Mouse (Mus musculus) ES-Bruce4 (cell line): Measurements from ENCODE around the gene Rasgrf2. TPM values are rescaled to one million over a fixed set of nuclear protein-coding genes. Genes with fewer than 3 reads are reported as not detected.

Experiments
- H3K27ac ChIP-seq: 2 replicates; pipeline ENCODE4 v1.5.1; 2012; ENCODE audit warnings: low read length, inconsistent platforms; ENCODE audit not compliant: insufficient read depth
- H3K27me3 ChIP-seq: 2 replicates; pipeline ENCODE4 v1.6.1; 2012; ENCODE audit warnings: mild to moderate bottlenecking, low read length, inconsistent platforms; ENCODE audit not compliant: control insufficient read depth, poor library complexity, insufficient read depth, severe bottlenecking
- H3K36me3 ChIP-seq: 2 replicates; pipeline ENCODE4 v1.6.1; 2012; ENCODE audit warnings: inconsistent platforms, mild to moderate bottlenecking, low read length, moderate library complexity; ENCODE audit not compliant: control insufficient read depth, poor library complexity, insufficient read depth, severe bottlenecking
- H3K4me1 ChIP-seq: one replicate; pipeline ENCODE4 v1.8.1; 2011; ENCODE audit warnings: low read length; ENCODE audit not compliant: control insufficient read depth, insufficient read depth
- H3K4me3 ChIP-seq: 2 replicates; pipeline ENCODE4 v1.5.1; 2011; ENCODE audit warnings: low read depth, mild to moderate bottlenecking, low read length
- H3K9ac ChIP-seq: 2 replicates; pipeline ENCODE4 v1.6.1; 2012; ENCODE audit warnings: low read depth, mild to moderate bottlenecking, inconsistent platforms; ENCODE audit not compliant: poor library complexity, severe bottlenecking
- H3K9me3 ChIP-seq: replicated peaks from 2 replicates; pipeline ENCODE4 v1.6.1; 2012; ENCODE audit warnings: mild to moderate bottlenecking, low read length, inconsistent platforms; ENCODE audit not compliant: control insufficient read depth, poor library complexity, insufficient read depth, severe bottlenecking
- CTCF ChIP-seq: IDR thresholded peaks from one replicate; pipeline ENCODE4 v1.8.1; 2011; ENCODE audit warnings: low read depth, low read length
- EP300 ChIP-seq: IDR thresholded peaks from 2 replicates; pipeline ENCODE4 v1.6.1; 2011; ENCODE audit warnings: low read depth, low read length; ENCODE audit not compliant: insufficient read depth
- POLR2A ChIP-seq: IDR thresholded peaks from one replicate; pipeline ENCODE4 v1.8.1; 2011; ENCODE audit warnings: low read length; ENCODE audit not compliant: insufficient read depth
- polyA plus RNA-seq: library from polyadenylated mRNA; stranded (reverse); fragments of >200 nt; gene quantifications from 2 replicates; pipeline ENCODE4 v1.2.4, GENCODE M21; 2011; ENCODE audit warnings: low read depth; ENCODE audit not compliant: missing spikeins, insufficient read depth, insufficient read length

Gene Rasgrf2
- polyA plus RNA-seq, 1 experiment: not detected

- H3K9ac ChIP-seq: no peak overlapping the region
- TF ChIP-seq POLR2A (no peak), CTCF (no peak), EP300 (no peak)
- H3K27me3 ChIP-seq: no peaks in the 10 kb centered on the region
- H3K4me1 ChIP-seq: no peaks in the 10 kb centered on the region
- no peaks in the 10 kb centered on the region for H3K9me3 ChIP-seq
- no peak overlapping the region for H3K27ac ChIP-seq
- H3K36me3 ChIP-seq: no peaks in the 10 kb centered on the region
- no peak overlapping the region for H3K4me3 ChIP-seq
Measured at GRCm38 (mm10) chr13:91916308-91916707, 215.1 kb downstream of the Rasgrf2 start.

DNA sequence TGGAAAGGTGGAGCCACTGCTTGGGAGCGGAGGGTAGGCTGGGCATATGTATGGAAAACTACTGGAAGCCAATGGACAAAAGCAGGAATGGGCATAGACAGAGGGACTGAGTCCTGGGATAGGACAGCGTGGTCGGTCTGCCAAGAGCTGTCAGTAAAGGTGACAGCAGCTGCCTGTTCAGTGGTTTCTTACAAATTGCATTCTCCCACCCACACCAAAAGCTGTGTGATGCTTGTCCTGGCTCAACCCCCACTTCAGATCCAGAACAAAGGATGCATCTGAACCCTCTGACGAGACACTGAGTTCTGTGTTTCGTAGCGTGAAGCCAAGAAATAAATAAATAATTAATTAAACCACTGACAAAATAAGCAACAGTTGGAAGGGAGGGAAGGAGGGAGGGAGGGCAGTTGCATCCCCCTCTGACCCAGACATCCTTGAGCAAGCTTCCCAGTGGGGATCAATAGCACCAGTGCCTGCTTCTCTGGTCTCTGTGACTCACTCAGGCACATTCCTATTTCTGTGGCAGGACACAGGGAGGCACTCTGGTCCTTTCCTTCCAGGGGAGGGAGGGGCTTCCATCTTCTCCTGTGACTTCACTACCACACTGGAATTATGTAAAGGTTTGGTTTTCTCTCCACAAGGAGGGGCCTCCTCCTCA is 215.7 kb downstream of the Rasgrf2 start:
- Histone ChIP-seq H3K36me3 (no peaks in the 10 kb centered on the region), H3K4me3 (no peak overlapping the region), H3K9ac (no peak overlapping the region), H3K27me3 (no peaks in the 10 kb centered on the region), H3K27ac (no peak overlapping the region), H3K9me3 (no peaks in the 10 kb centered on the region), H3K4me1 (no peaks in the 10 kb centered on the region)
- TF ChIP-seq EP300: no peak
- no peak for TF ChIP-seq CTCF
- no peak for TF ChIP-seq POLR2A

DNA sequence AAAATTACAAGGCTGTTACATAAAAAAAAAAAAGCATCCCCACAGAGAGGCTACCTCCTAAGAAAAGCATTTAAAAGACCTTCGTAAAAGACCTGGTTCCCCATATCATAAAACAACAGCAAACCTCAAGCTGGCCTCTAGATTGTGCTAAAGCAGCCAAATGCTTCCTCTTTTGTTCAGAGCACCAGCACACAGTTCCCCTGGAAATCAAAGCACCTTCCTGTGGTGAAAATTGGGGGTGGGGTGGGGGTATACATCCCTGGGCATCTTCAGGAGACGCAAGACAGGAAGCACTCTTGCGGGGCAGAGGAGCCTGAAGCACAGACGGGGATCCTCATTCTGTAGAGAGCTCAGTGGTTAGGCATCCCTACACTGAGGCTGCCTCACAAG is 216.3 kb downstream of the Rasgrf2 start:
- Histone ChIP-seq H3K4me1 (no peaks in the 10 kb centered on the region), H3K27me3 (no peaks in the 10 kb centered on the region), H3K9ac (no peak overlapping the region), H3K27ac (no peak overlapping the region), H3K9me3 (no peaks in the 10 kb centered on the region), H3K36me3 (no peaks in the 10 kb centered on the region), H3K4me3 (no peak overlapping the region)
- TF ChIP-seq CTCF (no peak), EP300 (no peak), POLR2A (no peak)

DNA sequence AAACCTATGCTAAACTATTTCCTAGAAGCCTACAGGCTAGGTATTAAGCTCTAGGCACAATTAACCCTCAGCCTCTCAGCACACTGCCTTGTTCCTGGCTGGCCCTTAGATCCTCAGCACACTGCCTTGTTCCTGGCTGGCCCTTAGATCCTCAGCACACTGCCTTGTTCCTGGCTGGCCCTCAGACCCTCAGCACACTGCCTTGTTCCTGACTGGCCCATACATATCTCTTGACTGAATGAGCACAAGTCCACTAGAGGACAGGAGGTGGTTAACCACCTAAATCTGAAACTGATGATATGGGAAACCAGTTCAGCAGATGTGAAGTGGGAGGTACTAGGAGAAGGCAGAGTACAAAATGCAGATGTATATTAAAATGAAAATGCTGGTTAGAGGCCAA is 219.8 kb downstream of the Rasgrf2 start:
- no peaks in the 10 kb centered on the region for H3K9me3 ChIP-seq
- no peak overlapping the region for H3K27ac ChIP-seq
- H3K4me3 ChIP-seq: no peak overlapping the region
- no peak overlapping the region for H3K9ac ChIP-seq
- no peaks in the 10 kb centered on the region for H3K27me3 ChIP-seq
- H3K36me3 ChIP-seq: no peaks in the 10 kb centered on the region
- no peak for TF ChIP-seq EP300
- TF ChIP-seq POLR2A: no peak
- TF ChIP-seq CTCF: no peak
- no peaks in the 10 kb centered on the region for H3K4me1 ChIP-seq

- no peak overlapping the region for H3K27ac ChIP-seq
- H3K4me3 ChIP-seq: no peak overlapping the region
- H3K36me3 ChIP-seq: no peaks in the 10 kb centered on the region
- H3K4me1 ChIP-seq: no peaks in the 10 kb centered on the region
- no peak for TF ChIP-seq POLR2A
- TF ChIP-seq EP300: no peak
- no peak for TF ChIP-seq CTCF
- no peaks in the 10 kb centered on the region for H3K27me3 ChIP-seq
- no peaks in the 10 kb centered on the region for H3K9me3 ChIP-seq
- H3K9ac ChIP-seq: no peak overlapping the region
Measured at GRCm38 (mm10) chr13:91911211-91911610, 220.2 kb downstream of the Rasgrf2 start.

GRCm38 (mm10) chr13:91908202-91908980 is 223.1 kb downstream of the Rasgrf2 start:
- TF ChIP-seq POLR2A (no peak), EP300 (0 out of 2 replicates have a peak, but pooled peaks have one; percentile 20), CTCF (peak; percentile 91)
- Histone ChIP-seq H3K4me3 (no peak overlapping the region), H3K36me3 (no peaks in the 10 kb centered on the region), H3K27ac (no peak overlapping the region), H3K9me3 (no peaks in the 10 kb centered on the region), H3K9ac (no peak overlapping the region), H3K27me3 (no peaks in the 10 kb centered on the region), H3K4me1 (no peaks in the 10 kb centered on the region)
